Mouse (Mus musculus) natural killer cell, adult 2 months (primary cell): ENCODE results near the gene Gm8068.
"Not testable (repeated sequence)": the region's sequence is repeated elsewhere in the genome, so short reads cannot be mapped to it uniquely, and the experiment has no call there.

ENCODE experiments used
- DNase-seq, 2 experiments: peaks; one replicate each; pipeline ENCODE4 v3.0.0; 2022; ENCODE audit warnings: low spot score in 2 of 2

The Gm8068 gene

GRCm38 (mm10) chr14:41701785-41702184, at the start of gene Gm8068:
Gene Gm8068 (minus strand): TSS chr14:41701885.
- DNase-seq: not testable (repeated sequence)

DNA sequence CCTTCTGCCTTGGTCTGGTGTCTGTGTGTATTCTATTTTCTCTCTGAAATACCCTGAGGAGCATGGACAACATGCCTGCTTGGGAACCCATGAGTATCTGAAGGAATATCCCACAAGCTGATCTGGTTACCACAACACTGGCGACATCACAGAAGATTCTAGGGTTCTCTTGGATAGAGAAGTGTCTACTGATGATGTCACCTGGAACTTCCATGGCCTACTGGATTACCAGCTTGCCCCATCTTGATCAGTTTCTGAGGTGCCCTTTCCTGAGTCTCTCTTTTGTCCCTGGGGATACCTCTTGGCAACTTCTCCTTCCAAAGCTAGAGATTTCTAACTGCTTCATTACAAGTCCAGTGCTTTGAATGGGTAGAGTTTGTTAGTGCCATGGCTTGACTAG, 48.8 kb upstream of the Gm8068 start, which contains the start of gene Gm7929:
Gene Gm7929 (minus strand): TSS at position 101 of the 400 bp plus-strand sequence.
- DNase-seq: not testable (repeated sequence)

GRCm38 (mm10) chr14:41723437-41723836, 21.8 kb upstream of the Gm8068 start:
- not testable (repeated sequence) for DNase-seq

GRCm38 (mm10) chr14:41717180-41717579, 15.5 kb upstream of the Gm8068 start:
- not testable (repeated sequence) for DNase-seq

DNA sequence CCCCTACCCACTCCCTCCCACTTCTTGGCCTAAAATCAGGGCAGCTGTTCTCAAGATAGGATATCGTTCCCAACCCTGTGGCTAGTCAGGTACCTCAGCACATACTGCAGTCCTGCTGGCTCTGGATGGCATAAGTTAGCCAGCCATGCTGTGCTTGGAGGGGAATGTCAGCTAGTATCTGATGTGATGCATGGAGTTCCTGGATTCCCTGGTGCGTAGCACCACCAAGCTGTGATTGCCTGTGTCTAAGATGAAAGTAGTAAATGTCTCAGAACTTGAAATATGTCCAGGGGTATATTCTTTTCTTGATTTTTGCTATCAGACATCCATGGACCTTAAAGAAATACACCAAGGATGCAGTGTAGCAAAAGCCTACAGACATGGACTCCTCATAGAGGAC, 53.5 kb downstream of the Gm8068 start:
- DNase-seq: not testable (repeated sequence)
